Mouse (Mus musculus) ovary, adult 18-20 months (tissue): ENCODE data around the gene Nab2.
A peak's percentile ranks its signal among the peaks of the same experiment; 100 is the strongest.

ENCODE experiments used
- DNase-seq: peaks from one replicate; pipeline ENCODE4 v3.0.0; 2022; ENCODE audit warnings: low spot score, mixed read lengths

Gene Nab2

GRCm38 (mm10) chr10:127643553-127644238 lies 24.7 kb downstream of the Nab2 start:
- peak; percentile 70 for DNase-seq

- DNase-seq, result peak; percentile 72
Observed at GRCm38 (mm10) chr10:127642772-127643552, 25.4 kb downstream of the Nab2 start, which contains the start of gene Stat6. Stat6 (plus strand) TSS chr10:127642986.

DNA sequence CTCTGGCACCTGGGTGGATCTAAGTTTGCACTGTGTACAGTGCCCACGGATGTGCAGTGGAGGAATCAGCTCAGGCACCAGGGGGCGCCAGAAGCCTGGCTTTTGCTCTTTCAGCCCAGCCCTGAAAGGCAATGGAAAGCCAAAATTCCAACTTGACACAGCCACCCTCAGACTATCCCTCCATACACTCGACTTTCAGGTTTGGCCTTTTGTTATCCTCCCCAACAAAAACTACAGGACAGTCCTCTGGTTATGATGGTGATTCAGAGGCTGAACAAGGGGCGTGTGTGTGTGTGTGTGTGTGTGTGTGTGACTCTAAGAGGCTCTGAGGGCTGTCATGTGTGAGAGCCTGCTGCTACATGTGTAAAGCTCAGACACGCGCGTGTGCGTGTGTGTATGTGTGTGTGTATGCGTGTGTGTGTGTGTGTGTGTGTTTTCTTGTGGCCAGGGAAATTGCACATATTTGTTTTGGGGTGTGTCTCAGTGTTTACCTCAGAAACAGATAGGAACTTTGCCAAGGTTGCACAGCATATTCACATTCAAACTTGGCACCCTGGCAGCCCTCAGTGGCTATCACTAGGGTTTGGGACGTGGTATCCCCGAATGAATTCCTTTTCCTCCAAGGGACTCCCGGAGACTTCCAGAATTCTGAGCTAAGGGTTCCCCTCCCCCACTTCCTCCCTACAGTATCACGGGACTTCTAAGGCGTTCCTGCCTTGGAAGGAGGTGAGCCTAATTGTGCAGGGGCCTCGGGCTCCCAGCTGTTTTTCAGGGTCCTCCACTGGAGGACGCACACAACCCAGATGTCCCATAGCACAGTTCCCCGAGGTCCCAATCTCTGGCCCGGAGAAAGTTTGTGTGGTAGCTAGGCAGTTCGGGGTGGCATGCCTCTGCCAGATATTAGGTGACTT lies 26.3 kb downstream of the Nab2 start:
- DNase-seq, result peak; percentile 68

GRCm38 (mm10) chr10:127640421-127640820 lies 27.9 kb downstream of the Nab2 start:
- no peak for DNase-seq

DNA sequence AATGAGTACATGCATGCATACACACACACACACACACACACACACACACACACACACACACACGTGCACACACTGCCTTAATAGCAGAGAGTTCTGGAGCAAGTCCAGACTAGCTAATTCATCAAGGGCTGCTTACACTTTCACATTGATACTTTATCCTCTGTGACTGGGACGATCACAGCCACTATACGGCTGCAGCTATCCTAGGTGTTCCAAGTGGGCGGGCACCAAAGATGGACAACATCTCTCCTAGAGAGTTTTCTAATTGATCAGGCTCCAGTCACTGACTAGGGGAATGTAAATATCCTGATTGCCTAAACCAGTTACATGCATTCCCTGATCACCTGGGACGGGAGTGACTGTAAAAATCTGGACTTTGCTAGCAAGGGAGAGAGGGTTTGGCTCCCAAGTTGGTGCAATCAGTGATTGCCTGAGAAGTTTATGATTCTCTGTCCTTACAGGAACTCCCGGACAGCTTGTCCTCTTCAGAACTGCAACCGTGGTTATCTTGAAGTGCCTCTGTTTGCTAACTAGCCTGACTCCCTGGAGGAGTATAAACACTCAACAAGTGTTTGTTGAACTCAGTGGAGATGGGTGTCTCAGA lies 35.6 kb downstream of the Nab2 start:
- no peak for DNase-seq

DNA sequence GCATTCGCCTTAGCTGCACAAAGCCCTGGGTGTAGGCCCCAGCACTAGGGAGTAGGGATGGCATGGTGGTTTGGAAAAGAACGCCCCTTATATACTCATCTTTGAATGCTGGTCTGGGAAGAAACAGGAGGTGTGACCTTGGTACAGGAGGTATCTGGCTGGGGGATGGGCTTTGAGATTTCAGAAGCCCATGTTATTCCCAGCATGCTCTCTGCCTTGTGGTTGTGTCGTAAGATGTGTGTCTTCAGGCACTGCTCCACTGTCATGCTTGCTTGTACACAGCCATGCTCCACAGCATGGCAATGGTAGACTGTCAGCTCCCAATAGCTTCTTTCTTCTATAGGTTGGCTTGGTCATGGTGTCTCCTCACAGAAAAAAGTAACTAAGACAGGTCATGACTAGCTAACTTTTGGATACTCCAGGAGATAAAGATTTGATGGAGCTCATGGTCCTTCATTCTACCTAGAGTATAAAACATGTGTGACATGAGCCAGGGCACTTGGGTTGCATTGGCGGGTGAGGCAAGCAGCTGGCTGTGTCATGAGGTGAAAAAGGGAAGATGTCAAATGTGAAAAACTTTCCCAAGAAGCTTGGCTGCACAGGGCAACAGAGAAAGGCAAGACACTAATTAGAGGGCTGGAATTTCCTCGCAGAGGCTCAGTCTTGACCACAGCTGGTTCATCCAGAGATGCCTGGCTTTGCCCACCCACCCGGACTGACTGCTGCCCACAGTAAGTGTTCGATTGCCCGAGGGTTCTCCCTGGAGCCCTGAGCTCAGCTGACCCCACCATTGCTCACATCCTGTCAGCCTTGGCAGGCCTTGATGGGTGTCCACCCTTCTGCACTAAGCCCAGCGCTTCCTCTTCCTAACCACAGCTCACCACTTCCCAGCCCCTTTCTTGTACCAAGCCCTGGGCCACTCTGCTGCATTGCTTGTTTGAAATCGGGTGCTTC lies 36.8 kb downstream of the Nab2 start:
- no peak for DNase-seq

- no peak for DNase-seq
Observed at GRCm38 (mm10) chr10:127626433-127626832, 41.9 kb downstream of the Nab2 start.

DNA sequence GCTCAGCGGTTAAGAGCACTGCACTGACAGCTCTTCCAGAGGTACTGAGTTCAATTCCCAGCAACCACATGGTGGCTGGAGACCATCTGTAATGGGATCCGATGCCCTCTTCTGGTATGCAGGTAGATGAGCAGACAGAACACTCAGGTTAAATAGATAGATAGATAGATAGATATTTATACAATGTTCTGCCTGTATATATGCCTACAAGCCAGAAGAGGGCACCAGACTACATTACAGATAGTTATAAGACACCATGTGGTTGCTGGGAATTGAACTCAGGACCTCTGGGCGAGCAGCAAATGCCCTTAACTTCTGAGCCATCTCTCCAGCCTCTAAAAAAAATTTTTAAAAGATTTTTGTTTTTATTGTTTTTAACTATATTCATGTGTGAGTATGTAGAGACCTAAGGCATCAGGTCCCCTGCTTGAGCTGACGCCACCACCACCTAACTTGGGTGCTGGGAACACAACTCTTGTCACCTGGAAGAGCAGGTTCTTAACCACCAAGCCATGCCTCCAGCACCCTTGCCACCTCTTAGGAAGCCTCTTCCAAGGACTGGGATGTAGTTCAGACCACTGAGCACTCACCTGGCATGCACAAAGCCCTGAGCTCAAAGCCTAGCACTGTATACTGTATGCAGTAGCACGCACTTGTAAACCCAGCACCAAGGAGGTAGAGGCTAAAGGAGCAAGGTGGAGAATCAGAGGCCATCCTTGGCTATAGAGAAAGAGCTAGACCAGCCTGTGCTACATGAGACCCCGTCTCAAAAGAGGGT lies 44.7 kb downstream of the Nab2 start:
- DNase-seq, result no peak

GRCm38 (mm10) chr10:127622661-127623060 lies 45.7 kb downstream of the Nab2 start:
- DNase-seq, result no peak

- peak; percentile 67 for DNase-seq
Observed at GRCm38 (mm10) chr10:127622057-127622392, 46.3 kb downstream of the Nab2 start.

DNA sequence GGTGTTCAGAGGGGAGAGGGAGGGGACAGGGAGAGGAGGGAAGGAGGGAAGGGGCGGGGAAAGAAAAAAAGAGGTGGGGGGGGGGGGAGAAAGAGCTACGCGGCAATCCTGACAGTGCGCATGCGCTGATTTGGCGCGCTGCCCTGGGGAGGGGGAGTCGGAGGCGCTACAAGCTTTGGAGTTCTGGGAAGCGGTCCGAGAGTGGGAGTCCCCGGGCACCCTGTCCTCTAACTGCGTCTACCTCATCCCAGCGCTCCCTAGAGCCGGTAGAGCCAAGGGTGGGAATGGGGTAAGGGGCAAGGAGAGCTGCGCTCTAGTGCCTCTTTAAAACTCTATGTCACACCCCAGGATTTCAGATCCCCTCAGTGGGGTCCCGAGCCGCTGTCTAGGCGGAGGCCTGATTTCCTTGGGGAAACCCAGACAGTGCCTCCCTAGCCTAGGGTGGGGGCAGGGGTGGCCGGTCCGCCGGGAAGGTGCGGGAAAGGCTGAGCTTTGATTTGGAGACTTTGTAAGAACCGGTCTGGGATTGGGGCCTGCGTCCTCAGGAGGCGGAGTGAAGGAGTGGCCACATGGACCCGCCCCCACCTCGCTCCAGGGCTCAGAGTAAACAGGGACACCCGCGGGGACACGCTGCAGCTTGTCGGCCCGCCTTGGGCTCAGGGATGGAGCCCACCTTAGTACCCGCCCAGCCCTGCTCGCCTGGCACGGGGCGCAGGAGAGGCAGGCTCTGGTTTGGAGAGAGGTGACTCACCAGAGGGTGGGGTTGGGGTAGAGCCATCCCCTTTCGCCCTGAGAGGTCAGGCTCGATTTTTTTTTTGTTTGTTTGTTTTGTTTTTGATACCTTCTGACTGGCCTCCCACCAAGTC lies 46.9 kb downstream of the Nab2 start:
- peak; percentile 91 for DNase-seq

DNA sequence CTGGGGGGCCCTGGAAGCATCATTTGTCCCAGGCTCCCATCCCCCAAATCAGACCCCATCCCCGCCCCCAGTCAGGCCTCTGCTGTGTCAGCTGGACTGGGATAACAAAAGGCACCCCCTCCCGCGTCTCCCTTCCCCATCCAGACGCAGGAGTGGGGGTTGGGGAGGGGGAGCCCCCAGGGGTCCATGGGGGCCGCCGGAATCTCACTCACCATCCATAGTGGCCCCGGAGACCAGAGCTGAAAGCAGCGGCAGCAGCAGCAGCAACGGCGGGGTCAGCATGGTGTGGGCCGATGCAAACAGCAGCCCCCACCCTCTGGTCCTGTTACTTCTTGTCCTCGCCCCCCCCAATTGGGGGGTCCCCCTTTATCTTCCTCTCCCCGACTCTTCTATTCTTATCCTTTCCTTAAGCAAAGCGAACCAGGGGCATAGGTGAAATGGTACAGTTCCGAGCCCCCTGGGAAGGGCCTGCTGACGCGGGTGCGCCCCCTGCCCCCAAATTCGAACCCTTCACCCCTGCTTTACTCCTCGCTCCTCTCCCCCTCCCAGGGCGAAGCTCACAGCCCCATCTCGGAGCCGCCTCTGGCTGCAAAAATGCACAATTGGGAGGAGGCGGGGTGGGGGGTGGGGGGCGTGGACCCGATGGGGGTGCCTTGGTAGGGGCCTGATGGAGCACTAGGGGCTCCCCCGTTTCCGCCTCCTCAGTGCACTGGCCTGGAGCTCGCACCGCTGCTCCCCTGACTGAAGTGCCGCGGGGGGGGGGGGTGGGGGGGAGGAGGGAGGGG lies 47.8 kb downstream of the Nab2 start, which contains the start of gene Lrp1:
Lrp1 (minus strand) TSS at position 743 of the 785 bp plus-strand sequence.
- DNase-seq, result peak; percentile 48

- no peak for DNase-seq
Observed at GRCm38 (mm10) chr10:127619941-127620405, 48.4 kb downstream of the Nab2 start.

GRCm38 (mm10) chr10:127619119-127619721 lies 49.1 kb downstream of the Nab2 start:
- DNase-seq, result peak; percentile 52

DNA sequence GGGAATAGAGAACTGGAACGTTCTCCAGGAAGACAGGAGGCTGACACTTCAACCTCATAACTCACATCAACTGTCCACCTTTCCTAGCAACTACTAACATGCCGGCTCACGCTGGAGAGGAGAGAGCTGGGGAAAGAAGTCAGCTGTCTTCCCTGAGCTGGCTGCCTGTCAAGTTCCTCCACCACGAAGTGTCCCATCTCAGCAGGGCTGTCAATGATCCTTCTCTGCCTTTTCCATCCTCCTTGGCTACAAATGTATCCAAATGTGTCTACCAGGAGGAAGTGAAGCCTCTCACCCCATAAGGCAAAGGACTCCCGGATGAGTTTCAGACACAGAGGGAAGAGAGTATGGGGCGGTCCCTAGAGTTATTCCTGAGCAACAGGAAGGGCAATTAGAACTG lies 50.2 kb downstream of the Nab2 start:
- DNase-seq, result no peak

DNA sequence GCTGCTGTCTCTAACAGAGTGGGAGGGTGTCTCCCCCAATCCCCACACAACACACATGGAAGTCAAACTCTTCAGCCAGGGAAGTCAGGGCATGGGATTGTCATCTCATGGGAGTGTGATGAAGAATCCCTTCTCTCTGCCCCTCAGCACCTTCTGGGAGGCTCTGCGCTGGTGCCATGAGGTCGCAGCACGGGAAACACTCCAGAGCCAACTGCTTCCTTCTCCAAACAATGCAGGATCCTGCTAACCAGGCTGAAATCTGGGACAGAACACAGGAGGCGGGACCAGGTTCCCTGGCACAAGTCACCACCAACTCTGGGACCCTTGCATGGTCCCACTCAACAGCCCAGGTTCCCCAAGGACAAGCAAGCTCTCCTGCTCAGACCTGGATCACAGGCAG lies 51.1 kb downstream of the Nab2 start:
- no peak for DNase-seq

DNA sequence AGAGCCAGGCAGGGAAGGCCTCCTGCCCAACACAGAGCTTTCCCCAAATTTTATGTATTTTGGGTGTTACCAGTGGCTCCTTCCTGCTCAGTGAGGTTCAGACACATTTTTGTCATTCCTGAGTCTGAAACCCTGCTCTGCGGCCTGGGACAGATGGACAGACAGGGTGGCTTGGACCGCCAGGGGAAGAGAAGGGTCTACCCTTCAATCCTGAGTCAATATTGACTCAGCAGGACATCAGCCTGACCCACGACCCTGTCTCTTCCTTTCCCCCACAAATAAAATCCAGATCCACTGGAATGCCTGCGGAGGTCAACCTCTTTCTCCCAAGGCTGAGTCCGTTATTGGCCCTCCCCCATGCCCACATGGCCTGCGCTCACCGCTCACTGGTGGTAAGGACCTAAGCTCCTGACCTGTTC lies 52.1 kb downstream of the Nab2 start:
- no peak for DNase-seq

DNA sequence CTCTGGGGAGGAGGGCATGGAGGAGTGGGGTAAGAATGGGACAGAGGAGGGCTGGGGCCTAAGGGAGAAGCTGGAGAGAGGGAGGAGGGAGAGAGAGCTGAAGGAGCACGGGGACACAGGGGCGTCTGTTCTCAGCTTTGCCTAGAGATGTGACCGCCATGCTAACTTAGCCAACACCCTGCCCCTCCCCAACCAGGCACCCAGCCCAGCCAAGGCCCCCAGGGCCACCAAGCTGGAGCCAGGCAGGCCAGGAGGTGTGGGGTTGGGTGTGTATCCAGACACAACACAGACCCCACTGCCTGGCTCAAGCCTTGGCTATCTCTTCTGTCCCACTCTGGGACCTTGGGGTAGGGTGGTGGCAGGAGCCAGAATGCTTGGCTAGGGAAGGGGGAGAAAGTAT lies 52.8 kb downstream of the Nab2 start:
- DNase-seq, result peak; percentile 65
